Mouse (Mus musculus): ENCODE measurements around the gene Cgrrf1. TPM values are rescaled to one million over a fixed set of nuclear protein-coding genes. Genes with fewer than 3 reads are reported as not detected.

Cgrrf1 gene
- 11.8 and 20.7 TPM in 2 replicates for polyA plus RNA-seq (2011; ENCODE audit: insufficient read depth, insufficient read length, low replicate concordance, missing spikeins)

DNA sequence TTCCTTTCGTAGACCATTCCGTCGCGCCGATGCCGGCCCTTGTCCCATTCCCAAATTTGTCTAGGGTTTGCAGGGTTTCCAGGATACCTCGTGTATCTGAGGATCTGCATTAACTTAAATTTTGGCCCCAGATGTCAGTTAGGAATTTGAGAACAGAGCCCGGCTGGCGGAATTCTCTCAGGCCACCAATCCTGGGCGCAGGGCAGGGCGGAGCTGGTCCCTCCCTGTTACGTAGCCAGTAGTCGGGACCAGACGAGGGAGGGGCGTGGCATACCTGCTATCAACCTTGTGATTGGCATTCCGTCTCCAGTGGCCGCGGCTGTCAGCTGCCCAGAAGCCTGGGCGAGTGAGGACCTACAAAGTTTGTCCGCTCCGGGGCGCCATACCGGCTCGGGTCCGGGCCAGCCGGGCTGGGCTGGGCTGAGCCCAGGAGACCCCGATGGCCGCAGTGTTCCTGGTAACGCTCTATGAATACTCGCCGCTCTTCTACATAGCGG is at the start of gene Cgrrf1:
Cgrrf1 (plus strand) TSS at position 289 of the 497 bp plus-strand sequence.
- Histone ChIP-seq H3K27ac (ENCODE audit: control insufficient read depth, insufficient read depth, low read depth, low read length, poor library complexity) (peak within 1 kb of the TSS; percentile 79), H3K4me3 (replicated peaks; ENCODE audit: control insufficient read depth, low read depth, low read length) (peak within 1 kb of the TSS; percentile 91), H3K4me1 (ENCODE audit: control insufficient read depth, insufficient read depth, low read length) (0 out of 2 replicates have a peak, but pooled peaks cover 1% of the 10 kb centered on the region)
- whole genome bisulfite sequencing: under 1% methylated on average over 32 of the region's 32 CpGs
- TF ChIP-seq CTCF (IDR thresholded peaks at IDR 0.05; ENCODE audit: control insufficient read depth, insufficient read depth, low read length) (no peak), POLR2A (IDR thresholded peaks at IDR 0.05; ENCODE audit: borderline replicate concordance, control insufficient read depth, low read depth, low read length) (peak; percentile 89)

DNA sequence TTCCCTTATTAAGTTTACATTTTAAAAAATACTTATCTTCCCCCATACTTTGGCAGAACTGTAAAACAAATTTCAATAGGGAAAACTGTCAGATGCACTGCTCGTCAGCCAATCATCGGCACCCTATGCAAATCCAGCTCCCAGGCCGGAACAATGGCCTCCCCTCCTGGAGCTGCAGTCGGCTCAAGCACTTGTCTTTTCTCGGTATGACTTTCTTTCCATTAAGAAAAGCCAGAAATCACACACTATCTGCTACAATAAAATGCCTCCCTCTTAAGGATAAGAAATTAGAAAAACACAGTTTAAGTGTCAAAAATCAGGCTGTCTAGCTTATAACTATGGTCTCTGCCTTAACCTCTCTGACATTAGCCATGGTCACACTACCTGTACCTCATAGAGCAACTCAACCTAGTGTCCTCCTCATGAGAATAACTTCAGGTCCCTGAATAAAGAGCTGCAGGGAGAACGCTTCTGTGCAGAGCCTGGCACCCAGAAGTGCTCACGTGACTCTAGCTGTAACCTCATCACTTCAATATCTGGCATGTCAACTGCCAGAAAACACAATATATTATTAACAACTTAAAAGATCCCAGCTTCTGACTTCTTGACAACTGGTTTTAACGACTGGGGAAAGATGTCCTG is 49.6 kb upstream of the Cgrrf1 start:
- TF ChIP-seq POLR2A (IDR thresholded peaks at IDR 0.05; ENCODE audit: borderline replicate concordance, control insufficient read depth, low read depth, low read length): no peak
- Histone ChIP-seq H3K4me1 (ENCODE audit: control insufficient read depth, insufficient read depth, low read length) (no peaks in the 10 kb centered on the region), H3K27ac (ENCODE audit: control insufficient read depth, insufficient read depth, low read depth, low read length, poor library complexity) (no peak overlapping the region), H3K4me3 (replicated peaks; ENCODE audit: control insufficient read depth, low read depth, low read length) (no peak overlapping the region)
- WGBS: 88% methylated on average over 8 of the region's 8 CpGs

DNA sequence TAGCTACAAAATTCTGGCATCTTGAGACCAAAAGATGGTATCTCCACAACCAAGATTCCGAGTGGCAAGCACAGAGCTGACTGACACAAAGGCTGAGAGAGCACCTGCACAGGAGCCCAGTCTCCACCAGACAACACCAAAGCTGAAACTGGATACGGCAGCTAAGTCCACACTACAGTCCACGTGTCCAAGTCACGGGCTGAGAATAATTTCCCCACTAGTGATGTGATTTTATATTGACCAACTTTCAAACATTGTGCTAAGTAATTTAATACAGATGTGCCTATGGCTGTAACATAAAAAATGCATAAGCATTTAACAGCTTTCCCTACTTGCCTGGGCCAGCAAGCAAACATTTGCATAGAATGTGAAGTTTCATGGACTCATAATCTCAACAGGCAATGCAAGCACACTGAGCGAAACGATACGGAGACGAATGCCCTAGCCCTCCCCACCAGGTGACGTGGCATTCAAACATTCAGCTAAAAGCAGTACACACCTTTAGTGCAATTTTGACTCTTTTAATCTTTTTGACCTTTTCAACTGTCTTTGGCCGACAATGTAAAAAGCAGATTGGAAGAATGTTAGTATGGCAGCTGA is 48.5 kb upstream of the Cgrrf1 start:
- no peak overlapping the region for H3K4me3 ChIP-seq (replicated peaks; ENCODE audit: control insufficient read depth, low read depth, low read length)
- no peak overlapping the region for H3K27ac ChIP-seq (ENCODE audit: control insufficient read depth, insufficient read depth, low read depth, low read length, poor library complexity)
- no peak for TF ChIP-seq CTCF (IDR thresholded peaks at IDR 0.05; ENCODE audit: control insufficient read depth, insufficient read depth, low read length)
- no peak for TF ChIP-seq POLR2A (IDR thresholded peaks at IDR 0.05; ENCODE audit: borderline replicate concordance, control insufficient read depth, low read depth, low read length)
- WGBS: 89% methylated on average over 10 of the region's 10 CpGs
- H3K4me1 ChIP-seq (ENCODE audit: control insufficient read depth, insufficient read depth, low read length): no peaks in the 10 kb centered on the region

DNA sequence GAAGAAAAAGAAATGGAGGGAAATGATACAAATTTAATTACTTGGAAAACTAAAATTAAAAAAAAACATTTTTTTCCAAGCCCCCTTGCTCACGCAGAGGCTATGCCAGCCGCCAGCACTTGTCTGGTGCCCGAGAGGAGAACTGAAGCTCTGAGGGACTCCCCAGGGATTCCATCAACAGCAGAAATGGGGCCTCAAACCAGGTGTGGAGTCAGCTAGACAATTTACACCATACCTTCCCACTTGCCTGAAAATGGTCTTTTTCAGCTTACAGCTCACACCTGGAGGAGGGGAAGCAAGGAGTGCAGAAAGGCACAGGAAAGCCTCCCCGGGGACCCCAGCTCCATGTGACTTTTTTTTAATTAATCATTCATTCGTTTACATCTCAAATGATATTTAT is 46.7 kb upstream of the Cgrrf1 start:
- WGBS: 76% methylated on average over 5 of the region's 5 CpGs
- Histone ChIP-seq H3K4me1 (ENCODE audit: control insufficient read depth, insufficient read depth, low read length) (no peaks in the 10 kb centered on the region), H3K27ac (ENCODE audit: control insufficient read depth, insufficient read depth, low read depth, low read length, poor library complexity) (no peak overlapping the region), H3K4me3 (replicated peaks; ENCODE audit: control insufficient read depth, low read depth, low read length) (no peak overlapping the region)
- TF ChIP-seq POLR2A (IDR thresholded peaks at IDR 0.05; ENCODE audit: borderline replicate concordance, control insufficient read depth, low read depth, low read length) (no peak), CTCF (IDR thresholded peaks at IDR 0.05; ENCODE audit: control insufficient read depth, insufficient read depth, low read length) (no peak)

DNA sequence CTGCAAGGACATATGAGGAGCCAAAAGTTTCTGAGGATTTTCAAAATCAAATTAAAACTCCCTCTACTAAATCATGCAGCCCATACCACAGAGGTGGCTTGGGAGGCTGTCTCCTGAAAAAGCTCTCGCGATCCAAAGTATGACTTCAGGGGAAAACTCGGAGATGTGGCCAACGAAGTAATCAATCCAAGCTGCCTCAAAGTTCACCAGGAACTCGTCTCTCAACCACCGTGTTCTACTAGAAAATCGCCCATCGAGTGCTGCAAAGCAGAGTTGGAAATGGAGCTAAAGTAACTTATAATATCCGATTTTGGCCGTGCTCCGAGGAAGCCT is 44.5 kb upstream of the Cgrrf1 start:
- Histone ChIP-seq H3K4me1 (ENCODE audit: control insufficient read depth, insufficient read depth, low read length) (no peaks in the 10 kb centered on the region), H3K4me3 (replicated peaks; ENCODE audit: control insufficient read depth, low read depth, low read length) (peak overlapping the region; percentile 83), H3K27ac (ENCODE audit: control insufficient read depth, insufficient read depth, low read depth, low read length, poor library complexity) (no peak overlapping the region)
- under 1% methylated on average over 11 of the region's 11 CpGs for WGBS
- no peak for TF ChIP-seq POLR2A (IDR thresholded peaks at IDR 0.05; ENCODE audit: borderline replicate concordance, control insufficient read depth, low read depth, low read length)
- TF ChIP-seq CTCF (IDR thresholded peaks at IDR 0.05; ENCODE audit: control insufficient read depth, insufficient read depth, low read length): no peak

DNA sequence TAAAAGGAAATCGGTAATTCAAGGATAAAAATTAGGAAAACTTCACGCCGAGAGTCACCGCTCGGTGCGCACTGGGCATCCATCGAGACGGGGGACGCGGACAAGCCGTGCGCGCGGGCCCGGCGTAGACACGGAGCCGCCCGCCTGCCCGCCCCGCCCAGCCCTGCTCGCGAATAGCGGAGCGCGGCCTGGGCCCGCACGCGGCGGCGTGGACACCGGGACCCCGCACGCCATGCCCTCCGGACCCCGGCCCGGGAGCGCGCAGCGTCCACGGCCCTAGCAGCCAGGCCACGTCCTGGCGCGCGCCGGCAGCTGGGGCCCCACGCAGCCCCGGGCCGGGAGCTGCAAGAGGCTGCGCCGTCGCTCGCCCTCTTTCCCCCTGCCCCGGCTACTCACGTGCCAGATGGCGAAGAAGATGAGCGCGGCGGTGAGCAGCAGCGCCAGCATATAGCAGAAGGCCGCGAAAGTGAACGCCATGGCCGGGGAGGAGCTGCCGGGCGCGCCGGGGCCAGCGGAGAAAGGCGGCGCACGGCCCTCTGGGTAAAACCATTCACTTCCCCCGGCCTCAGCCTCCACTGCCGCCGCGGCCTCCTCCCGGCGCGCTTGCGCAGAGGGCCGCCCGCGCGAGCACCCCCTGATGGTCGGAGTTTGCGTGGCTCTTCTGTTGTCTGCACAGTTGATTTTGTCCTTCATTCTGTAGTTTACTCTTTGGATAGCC is 44.0 kb upstream of the Cgrrf1 start, which contains the start of gene Cnih1:
Cnih1 (minus strand) TSS at position 625 of the 718 bp plus-strand sequence.
- H3K4me3 ChIP-seq (replicated peaks; ENCODE audit: control insufficient read depth, low read depth, low read length): peak within 1 kb of the TSS; percentile 83
- under 1% methylated on average over 84 of the region's 86 CpGs for WGBS
- TF ChIP-seq CTCF (IDR thresholded peaks at IDR 0.05; ENCODE audit: control insufficient read depth, insufficient read depth, low read length) (peak; percentile 71), POLR2A (IDR thresholded peaks at IDR 0.05; ENCODE audit: borderline replicate concordance, control insufficient read depth, low read depth, low read length) (peak; percentile 56; the same call in 1 of the 2 replicates)
- H3K27ac ChIP-seq (ENCODE audit: control insufficient read depth, insufficient read depth, low read depth, low read length, poor library complexity): peak within 1 kb of the TSS; percentile 92
- H3K4me1 ChIP-seq (ENCODE audit: control insufficient read depth, insufficient read depth, low read length): no peaks in the 10 kb centered on the region

DNA sequence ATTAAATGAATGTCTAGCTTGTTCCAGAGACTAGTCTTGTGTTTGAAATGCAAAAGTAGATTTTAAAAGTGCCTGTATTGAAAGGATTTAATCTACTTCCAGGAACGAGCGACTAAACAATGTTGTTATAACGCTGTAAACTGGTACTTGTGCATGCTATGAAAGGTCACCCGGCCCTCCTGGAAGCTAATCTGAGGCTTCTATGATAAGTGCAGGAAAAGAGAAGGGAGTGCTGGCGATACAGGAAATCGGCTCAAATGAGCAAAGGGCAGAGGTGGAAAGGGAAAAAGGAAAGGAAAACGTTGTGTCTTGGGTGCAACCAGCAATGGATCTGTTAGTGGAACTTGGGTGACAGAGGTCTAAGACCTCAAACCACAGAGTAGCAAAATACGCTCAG is 43.4 kb upstream of the Cgrrf1 start:
- no peak overlapping the region for H3K4me3 ChIP-seq (replicated peaks; ENCODE audit: control insufficient read depth, low read depth, low read length)

DNA sequence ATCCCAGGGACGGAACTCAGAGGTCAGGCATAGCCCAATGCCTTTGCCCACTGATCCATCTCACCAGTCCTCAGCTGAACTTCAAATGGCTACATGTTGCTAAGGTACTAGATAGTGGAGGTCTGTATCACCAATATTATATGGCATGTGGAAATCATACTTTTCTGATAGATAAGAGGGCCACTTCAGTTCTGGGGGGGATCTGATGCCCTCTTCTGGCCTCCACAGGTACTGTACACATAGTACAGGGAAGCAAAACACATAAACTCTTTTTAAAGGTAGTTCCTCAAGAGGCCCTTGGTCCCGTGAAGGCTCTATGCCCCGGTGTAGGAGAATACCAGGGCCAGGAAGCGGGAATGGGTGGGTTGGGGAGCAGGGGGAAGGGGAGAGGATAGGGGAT is 41.6 kb upstream of the Cgrrf1 start:
- TF ChIP-seq POLR2A (IDR thresholded peaks at IDR 0.05; ENCODE audit: borderline replicate concordance, control insufficient read depth, low read depth, low read length) (no peak), CTCF (IDR thresholded peaks at IDR 0.05; ENCODE audit: control insufficient read depth, insufficient read depth, low read length) (no peak)
- no peak overlapping the region for H3K4me3 ChIP-seq (replicated peaks; ENCODE audit: control insufficient read depth, low read depth, low read length)
- no peaks in the 10 kb centered on the region; the same call in 1 of the 2 replicates for H3K4me1 ChIP-seq (ENCODE audit: control insufficient read depth, insufficient read depth, low read length)
- H3K27ac ChIP-seq (ENCODE audit: control insufficient read depth, insufficient read depth, low read depth, low read length, poor library complexity): no peak overlapping the region
- 47% methylated on average over 4 of the region's 4 CpGs for WGBS

More for the DNA sequence above, 43.4 kb upstream of the Cgrrf1 start:
- TF ChIP-seq POLR2A (IDR thresholded peaks at IDR 0.05; ENCODE audit: borderline replicate concordance, control insufficient read depth, low read depth, low read length) (no peak), CTCF (IDR thresholded peaks at IDR 0.05; ENCODE audit: control insufficient read depth, insufficient read depth, low read length) (no peak)
- WGBS: 21% methylated on average over 8 of the region's 8 CpGs
- Histone ChIP-seq H3K4me1 (ENCODE audit: control insufficient read depth, insufficient read depth, low read length) (no peaks in the 10 kb centered on the region), H3K27ac (ENCODE audit: control insufficient read depth, insufficient read depth, low read depth, low read length, poor library complexity) (no peak overlapping the region)

All from bone marrow, adult 2 months (tissue).